Mouse (Mus musculus): Measurements from ENCODE around the gene Synj2bp.
A peak's percentile ranks its signal among the peaks of the same experiment; 100 is the strongest.
"Not testable (repeated sequence)": the region's sequence is repeated elsewhere in the genome, so short reads cannot be mapped to it uniquely, and the experiment has no call there.

Synj2bp gene

GRCm38 (mm10) chr12:81532316-81533028 is at the start of gene Synj2bp, which contains the start of gene Gm20498:
Synj2bp (minus strand) TSS chr12:81532911.
Gm20498 (minus strand) TSS chr12:81532905.
- peak; percentile 100 for ATAC-seq (ENCODE audit: low TSS enrichment)

- ATAC-seq (ENCODE audit: low TSS enrichment), result no peak
These were observed 35.7 kb upstream of the Synj2bp start, which contains the start of gene Adam21 for GRCm38 (mm10) chr12:81568374-81568773. Adam21 (minus strand) TSS chr12:81568474.

- ATAC-seq (ENCODE audit: low TSS enrichment), result no peak
These were observed 35.2 kb upstream of the Synj2bp start for GRCm38 (mm10) chr12:81567931-81568330.

GRCm38 (mm10) chr12:81564173-81564572 is 31.5 kb upstream of the Synj2bp start:
- ATAC-seq (ENCODE audit: low TSS enrichment), result peak; percentile 86

- no peak for ATAC-seq (ENCODE audit: low TSS enrichment)
These were observed 16.6 kb upstream of the Synj2bp start for GRCm38 (mm10) chr12:81549286-81549685.

GRCm38 (mm10) chr12:81547163-81547562 is 14.5 kb upstream of the Synj2bp start:
- ATAC-seq (ENCODE audit: low TSS enrichment), result no peak

- ATAC-seq (ENCODE audit: low TSS enrichment), result no peak
These were observed 313 bp upstream of the Synj2bp start for GRCm38 (mm10) chr12:81533029-81533419.

- ATAC-seq (ENCODE audit: low TSS enrichment), result not testable (repeated sequence)
These were observed 2.1 kb downstream of the Synj2bp start for GRCm38 (mm10) chr12:81530587-81530986.

- ATAC-seq (ENCODE audit: low TSS enrichment), result not testable (repeated sequence)
These were observed 35.8 kb downstream of the Synj2bp start for GRCm38 (mm10) chr12:81496906-81497305.

- no peak for ATAC-seq (ENCODE audit: low TSS enrichment)
These were observed 42.2 kb downstream of the Synj2bp start for GRCm38 (mm10) chr12:81490491-81490890.

GRCm38 (mm10) chr12:81485311-81485710 is 47.4 kb downstream of the Synj2bp start:
- no peak for ATAC-seq (ENCODE audit: low TSS enrichment)

GRCm38 (mm10) chr12:81484727-81485191 is 48.0 kb downstream of the Synj2bp start, which contains the start of gene Cox16:
Cox16 (minus strand) TSS chr12:81485127.
- ATAC-seq (ENCODE audit: low TSS enrichment), result peak; percentile 98

GRCm38 (mm10) chr12:81484212-81484611 is 48.5 kb downstream of the Synj2bp start:
- no peak for ATAC-seq (ENCODE audit: low TSS enrichment)

- no peak for ATAC-seq (ENCODE audit: low TSS enrichment)
These were observed 49.1 kb downstream of the Synj2bp start for GRCm38 (mm10) chr12:81483656-81484055.

- ATAC-seq (ENCODE audit: low TSS enrichment), result not testable (repeated sequence)
These were observed 73.7 kb downstream of the Synj2bp start for GRCm38 (mm10) chr12:81459051-81459450.

Measured in frontal cortex, adult (tissue).